Mouse (Mus musculus) embryonic fibroblast, embryonic 13.5 days (primary cell): ENCODE results near the gene Gp6.

Source experiments
- CTCF ChIP-seq: IDR thresholded peaks from 2 replicates; pipeline ENCODE4 v1.5.1; 2011; ENCODE audit warnings: mild to moderate bottlenecking, control low read depth, low read length, moderate library complexity, borderline replicate concordance; ENCODE audit not compliant: insufficient read depth
- POLR2A ChIP-seq: IDR thresholded peaks from 2 replicates; pipeline ENCODE4 v1.6.1; 2011; ENCODE audit warnings: low read depth, mild to moderate bottlenecking, control low read depth, low read length, moderate library complexity

DNA sequence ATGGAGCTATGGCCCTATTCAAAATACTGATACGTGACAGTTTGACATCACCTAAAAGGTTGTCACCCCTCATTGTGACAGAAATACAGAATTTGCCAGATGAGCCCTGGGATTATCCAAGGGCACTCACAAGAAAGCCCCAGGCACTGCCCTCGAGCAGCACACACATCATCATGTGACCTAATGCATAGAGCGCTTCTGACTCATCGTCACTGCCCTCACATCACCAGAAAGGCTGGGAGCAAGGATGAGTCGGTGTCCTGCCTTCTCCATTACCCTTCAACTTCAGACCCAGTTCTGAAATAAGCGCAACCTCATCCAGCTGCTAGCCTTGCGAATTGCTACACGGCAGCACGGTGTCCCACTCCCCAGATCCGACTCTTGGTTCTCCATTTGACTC lies 43.0 kb upstream of the Gp6 start:
- TF ChIP-seq CTCF (no peak), POLR2A (no peak)
